Mouse (Mus musculus) cerebellum, adult (tissue): ENCODE measurements at regions not wholly inside any gene's neighbourhood (a gene's known extent, or its start where the extent isn't known, plus 50 kb on each side); places are given as distances from the start of the nearest gene placed in this dataset.
"Not testable (repeated sequence)": the region's sequence is repeated elsewhere in the genome, so short reads cannot be mapped to it uniquely, and the experiment has no call there.

Source experiments
- ATAC-seq: cut with Nextera tagmentation; 2 replicates; pipeline ENCODE4 v1.9.2; 2017; ENCODE audit warnings: mild to moderate bottlenecking, moderate library complexity, mixed read lengths; ENCODE audit not compliant: insufficient number of reproducible peaks, low FRiP score, low TSS enrichment

DNA sequence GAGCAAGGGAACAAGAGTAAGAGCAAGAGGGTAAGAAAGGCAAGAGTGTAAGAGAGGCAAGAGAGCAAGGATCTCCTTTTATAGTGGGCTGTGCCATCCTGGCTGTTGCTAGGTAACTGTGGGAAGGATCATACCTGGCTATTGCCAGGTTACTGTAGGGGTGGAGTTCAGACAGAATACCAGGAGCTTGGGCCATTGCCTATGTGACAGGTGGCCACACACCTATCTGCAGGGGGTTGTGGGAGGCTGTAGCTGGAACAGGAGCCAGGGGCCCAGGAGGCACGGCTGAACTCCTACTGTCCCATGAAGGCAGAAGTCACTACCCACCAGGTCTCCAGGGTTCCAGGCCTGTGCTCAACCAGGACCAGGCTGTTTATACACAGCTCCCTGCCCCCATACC, 1149.0 kb downstream of the 9330182O14Rik start:
- ATAC-seq: peak; percentile 76

DNA sequence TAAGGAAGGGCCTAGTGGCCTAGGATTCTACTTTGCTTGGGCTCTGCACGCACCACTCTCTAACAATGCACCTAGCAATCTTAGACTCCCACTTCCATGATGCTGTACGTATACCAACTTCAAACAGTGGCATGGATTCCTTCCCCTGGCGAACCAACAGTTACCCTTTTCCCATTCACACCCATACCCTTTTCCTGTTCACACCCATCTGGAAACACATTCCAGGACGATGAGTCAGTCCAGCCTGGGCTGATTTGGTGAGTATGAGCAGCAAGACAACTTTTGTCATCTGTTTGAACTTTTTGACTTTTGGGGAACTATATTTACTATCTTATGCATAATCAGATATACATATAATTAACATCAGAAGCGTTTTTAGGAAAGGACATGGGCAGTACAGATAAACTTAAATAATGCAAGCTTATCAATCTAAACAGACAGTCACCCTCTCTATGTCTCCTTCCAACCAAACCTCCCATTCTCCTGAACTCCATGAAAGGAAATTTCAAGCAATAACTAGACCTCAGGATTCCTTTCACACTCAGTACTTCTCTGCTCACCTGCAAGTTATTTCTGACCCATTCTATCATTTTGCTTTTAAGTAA, 1152.7 kb downstream of the 9330182O14Rik start:
- no peak for ATAC-seq

- no peak for ATAC-seq
Measured at GRCm38 (mm10) chr15:41297419-41297818, 1163.3 kb downstream of the 9330182O14Rik start.

GRCm38 (mm10) chr15:41306638-41307037, 1172.5 kb downstream of the 9330182O14Rik start:
- no peak for ATAC-seq

DNA sequence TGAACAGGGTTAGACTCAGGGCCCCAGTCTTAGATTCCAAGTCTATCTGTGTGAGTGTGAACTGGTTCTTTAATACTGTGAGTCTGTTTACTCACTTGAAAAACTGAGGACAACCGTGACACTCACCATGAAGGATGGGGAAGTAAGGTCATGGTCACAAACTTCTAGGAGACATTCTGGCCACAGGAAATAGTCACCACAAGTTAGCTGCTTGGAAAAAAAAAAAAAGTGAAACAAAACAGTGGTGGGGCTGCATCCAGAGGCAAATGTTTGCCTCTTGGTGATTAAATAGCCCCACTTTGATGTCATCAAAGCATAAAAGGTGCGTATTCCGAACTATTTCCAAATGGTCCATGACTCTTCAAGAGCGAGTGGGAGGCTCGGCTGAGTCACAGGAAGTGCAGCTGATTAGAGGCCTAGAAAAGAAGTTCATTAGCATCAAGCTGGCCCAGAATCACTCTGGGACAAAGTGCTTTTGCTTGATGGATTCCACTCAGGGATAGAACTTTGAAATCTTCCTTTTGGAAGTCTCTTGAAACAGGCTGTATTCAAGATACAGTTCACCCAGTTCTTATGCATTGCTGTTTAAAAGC, 1177.7 kb downstream of the 9330182O14Rik start:
- ATAC-seq: no peak

DNA sequence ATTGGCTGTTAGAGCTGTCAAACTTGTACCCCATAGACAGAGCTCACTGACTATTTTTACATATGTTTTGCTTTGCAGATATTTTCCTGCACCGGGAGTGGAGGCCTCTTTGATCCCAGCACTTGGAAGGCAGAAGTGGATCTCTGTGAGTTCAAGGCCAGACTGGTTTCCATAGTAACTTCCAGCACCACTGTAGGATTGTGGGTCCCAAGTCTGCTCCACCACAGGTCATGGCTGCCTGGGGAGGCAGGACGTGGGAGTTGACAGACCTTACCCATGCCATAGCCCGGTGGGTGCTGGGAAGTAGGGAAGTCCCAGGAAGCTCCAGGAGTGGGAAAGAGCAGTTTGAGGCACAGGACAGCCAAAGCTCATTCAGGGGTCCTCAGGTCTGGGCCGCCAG, 1180.8 kb downstream of the 9330182O14Rik start:
- ATAC-seq: no peak

DNA sequence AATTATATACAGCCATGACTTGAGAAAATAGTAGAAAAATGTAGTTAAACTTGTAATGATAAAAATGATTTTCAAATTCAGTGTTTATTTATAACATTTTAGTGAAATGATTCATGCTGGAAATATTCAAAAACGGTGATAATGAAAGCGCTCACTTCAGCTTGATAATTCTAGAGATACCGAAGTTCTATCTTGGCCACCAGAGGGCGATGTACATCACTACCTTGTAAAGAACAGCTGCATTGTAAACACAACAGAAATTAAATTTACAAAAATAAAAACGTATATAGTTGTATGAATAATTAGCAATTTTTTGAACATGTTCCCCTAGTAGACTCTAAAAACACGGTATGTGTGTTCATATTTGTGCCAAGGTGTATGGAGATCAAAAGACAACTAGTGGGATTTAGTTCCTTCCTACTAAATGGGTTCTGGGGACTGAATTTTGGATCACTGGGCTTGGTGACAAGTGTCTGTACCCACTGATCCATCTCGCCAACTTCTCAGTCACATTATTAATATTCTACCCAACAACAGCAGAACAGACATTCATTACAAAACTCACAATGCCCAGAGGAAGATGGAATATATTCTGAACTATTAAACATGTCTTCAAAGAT, 1191.6 kb downstream of the 9330182O14Rik start:
- 0 out of 2 replicates have a peak, but pooled peaks have one; percentile 45 for ATAC-seq

- no peak for ATAC-seq
Measured at GRCm38 (mm10) chr15:41329286-41329685, 1195.1 kb downstream of the 9330182O14Rik start.

DNA sequence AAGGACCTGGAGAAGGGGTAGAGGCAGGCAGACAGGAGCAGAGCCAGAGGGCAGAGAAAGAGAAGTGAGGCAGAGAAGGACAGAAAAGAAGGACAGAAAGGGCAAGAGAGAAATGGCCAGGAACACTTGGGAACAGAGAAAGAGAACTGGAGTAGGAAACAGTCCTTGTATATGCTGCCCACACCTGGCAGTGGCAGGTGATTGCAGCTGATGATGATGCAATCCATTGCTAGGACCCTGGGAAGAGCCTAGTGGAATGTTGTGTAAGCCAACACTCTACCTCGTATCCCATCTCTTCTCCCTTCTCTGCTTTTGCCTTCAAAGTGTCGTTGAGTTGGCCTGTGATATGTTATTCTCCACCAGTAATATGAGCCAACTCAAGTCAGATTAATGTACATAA, 1195.9 kb downstream of the 9330182O14Rik start:
- no peak for ATAC-seq

GRCm38 (mm10) chr15:41332451-41332850, 1198.3 kb downstream of the 9330182O14Rik start:
- ATAC-seq: no peak

GRCm38 (mm10) chr15:41333165-41333564, 1199.0 kb downstream of the 9330182O14Rik start:
- no peak for ATAC-seq

DNA sequence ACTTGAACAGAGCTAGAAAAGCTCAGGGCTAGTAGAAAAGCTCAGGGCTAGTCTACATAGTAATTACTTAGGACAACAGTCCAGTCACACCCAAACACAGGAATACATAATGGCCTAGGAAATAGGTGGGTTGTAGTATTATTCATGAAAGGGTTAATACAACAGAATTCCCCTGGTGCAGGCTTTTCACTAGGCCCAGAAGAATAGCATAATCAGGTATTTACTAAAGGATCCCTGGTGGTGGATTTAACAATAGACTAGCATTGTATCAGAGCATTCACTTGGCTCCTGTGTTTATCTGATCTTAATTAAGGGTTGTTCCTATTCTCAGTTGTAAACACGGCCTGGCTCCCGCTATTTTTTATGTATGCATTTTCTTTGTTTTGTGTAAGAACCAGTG, 1206.5 kb downstream of the 9330182O14Rik start:
- not testable (repeated sequence) for ATAC-seq

DNA sequence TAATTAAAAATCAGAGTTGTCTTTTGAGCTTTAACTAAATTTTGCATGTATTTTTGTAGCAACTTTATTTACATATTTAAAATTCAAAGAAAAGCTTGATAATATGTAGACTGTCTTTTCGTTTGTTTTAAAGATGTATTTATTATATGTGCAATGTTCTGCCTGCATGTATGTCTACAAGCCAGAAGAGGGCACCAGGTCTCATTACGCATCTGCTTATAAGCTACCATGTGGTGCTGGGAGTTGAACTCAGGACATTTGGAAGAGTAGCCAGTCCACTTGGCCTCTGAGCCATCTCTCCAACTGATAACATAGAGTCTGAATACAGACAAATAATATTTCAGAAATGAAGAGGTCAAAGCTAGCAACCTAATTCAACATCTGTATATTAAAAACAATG, 1211.4 kb downstream of the 9330182O14Rik start:
- no peak for ATAC-seq

GRCm38 (mm10) chr15:41347221-41347620, 1213.1 kb downstream of the 9330182O14Rik start:
- no peak for ATAC-seq

DNA sequence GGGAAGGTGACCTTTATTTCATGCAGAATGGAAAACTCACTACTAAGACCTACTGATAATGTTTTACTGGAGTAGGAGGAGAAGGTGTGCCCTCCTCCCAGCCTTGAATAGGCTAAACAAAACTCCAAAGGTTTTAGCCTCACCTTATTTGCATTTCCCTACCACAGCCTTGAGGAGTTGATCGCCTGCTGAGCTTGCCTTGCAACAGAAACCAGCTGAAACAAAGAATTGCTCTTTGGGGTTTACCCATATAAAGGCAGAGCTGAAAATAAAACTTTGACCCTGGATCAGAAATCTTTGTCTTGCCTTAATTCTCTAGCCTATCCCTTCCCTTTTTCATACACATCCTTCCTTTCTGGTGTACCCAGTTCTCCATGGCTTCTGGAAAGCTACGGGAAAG, 1218.0 kb downstream of the 9330182O14Rik start:
- no peak for ATAC-seq

- ATAC-seq: no peak
Measured at GRCm38 (mm10) chr15:41359276-41359675, 1225.1 kb downstream of the 9330182O14Rik start.

GRCm38 (mm10) chr15:41374669-41375068, 1240.5 kb downstream of the 9330182O14Rik start:
- no peak for ATAC-seq

GRCm38 (mm10) chr15:41375906-41376305, 1241.7 kb downstream of the 9330182O14Rik start:
- ATAC-seq: no peak

DNA sequence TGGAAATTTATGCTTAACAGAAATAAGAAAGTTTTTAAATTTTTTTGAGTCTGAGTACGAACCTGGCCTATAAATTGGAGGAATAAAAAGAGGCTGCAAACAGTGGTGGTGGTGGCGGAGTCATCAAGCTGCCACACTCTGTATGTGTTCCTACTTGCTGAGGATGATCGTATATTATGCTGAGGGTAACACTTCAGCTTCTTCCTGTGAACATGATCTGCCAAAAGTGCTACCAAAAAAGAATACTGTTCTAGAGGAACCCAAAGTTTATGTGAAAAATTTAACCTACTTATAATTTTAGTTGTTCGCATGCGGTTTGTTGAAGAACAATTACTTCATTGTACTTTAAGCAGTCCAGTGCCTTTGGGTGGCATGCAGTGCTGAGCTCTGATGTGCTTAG, 1245.5 kb downstream of the 9330182O14Rik start:
- ATAC-seq: no peak

DNA sequence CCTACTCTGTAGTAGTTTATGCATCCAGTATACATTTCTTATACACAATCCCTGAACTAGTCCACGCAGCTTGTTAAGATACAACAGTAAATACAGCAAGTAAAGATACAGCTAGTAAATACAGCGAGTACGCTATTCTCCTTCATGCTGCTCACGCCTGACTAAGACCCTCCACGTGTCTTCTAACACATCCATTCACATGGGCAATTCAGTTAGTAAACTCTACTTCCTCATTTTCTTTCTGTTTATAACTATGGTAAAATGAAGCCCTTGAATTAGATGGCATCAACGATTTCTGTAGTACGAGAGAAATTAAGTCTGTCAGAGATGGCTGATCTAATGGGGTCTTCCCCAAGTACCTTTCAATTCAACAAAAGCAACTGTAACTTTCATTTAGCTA, 1246.3 kb downstream of the 9330182O14Rik start:
- no peak for ATAC-seq

DNA sequence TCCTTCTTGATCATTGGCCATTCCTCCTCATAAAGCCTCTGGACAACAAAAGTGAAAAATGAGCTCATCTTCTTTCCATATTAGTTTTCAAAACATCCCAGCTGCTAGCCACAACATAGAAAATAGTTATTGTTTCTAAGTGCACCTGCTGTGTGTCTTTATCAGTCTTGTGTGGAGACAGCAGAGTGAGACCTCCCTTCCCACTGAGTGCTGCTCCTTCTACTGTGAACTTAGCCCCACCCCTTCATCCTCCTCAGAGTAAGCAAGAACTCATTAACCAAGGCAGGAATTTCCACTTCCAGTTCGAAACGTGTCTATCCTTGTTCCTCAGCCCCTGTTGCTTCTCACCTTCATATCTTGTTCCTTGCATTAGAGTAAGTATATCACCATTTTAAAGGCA, 1256.5 kb downstream of the 9330182O14Rik start:
- no peak for ATAC-seq
